Mouse (Mus musculus) midbrain, embryonic 14.5 days (tissue): Measurements from ENCODE around the gene Nuak1. TPM values are rescaled to one million over a fixed set of nuclear protein-coding genes. Genes with fewer than 3 reads are reported as not detected.

Experiments
- ATAC-seq: fragments of 200-750 bp; cut with Nextera tagmentation; 2 replicates; pipeline ENCODE4 v1.8.0; 2017; ENCODE audit warnings: moderate number of reproducible peaks, moderate library complexity; ENCODE audit not compliant: low FRiP score, low TSS enrichment
- DNase-seq: peaks from one replicate; pipeline ENCODE4 v3.0.0-alpha.2; 2015
- H3K27ac ChIP-seq: fragments of 300-500 bp; sonication (generic); replicated peaks from 2 replicates; pipeline ENCODE4 v1.5.1; 2014; ENCODE audit warnings: mild to moderate bottlenecking, low read depth, low read length, moderate library complexity
- H3K27me3 ChIP-seq: fragments of 300-500 bp; sonication (generic); 2 replicates; pipeline ENCODE4 v1.6.1; 2014; ENCODE audit warnings: low read length, control low read depth, mixed read lengths; ENCODE audit not compliant: control insufficient read depth, insufficient read depth
- H3K36me3 ChIP-seq: fragments of 300-500 bp; sonication (generic); 2 replicates; pipeline ENCODE4 v1.6.1; 2014; ENCODE audit warnings: low read length, control low read depth; ENCODE audit not compliant: control insufficient read depth, insufficient read depth
- H3K4me1 ChIP-seq: fragments of 300-500 bp; sonication (generic); 2 replicates; pipeline ENCODE4 v1.6.1; 2014; ENCODE audit warnings: mild to moderate bottlenecking, antibody characterized with exemption, low read length, control low read depth; ENCODE audit not compliant: control insufficient read depth, insufficient read depth
- H3K4me2 ChIP-seq: fragments of 300-500 bp; sonication (generic); 2 replicates; pipeline ENCODE4 v1.6.1; 2014; ENCODE audit warnings: mild to moderate bottlenecking, low read length, moderate library complexity
- H3K4me3 ChIP-seq: fragments of 300-500 bp; sonication (generic); replicated peaks from 2 replicates; pipeline ENCODE4 v1.5.1; 2014; ENCODE audit warnings: low read depth, low read length
- H3K9ac ChIP-seq: fragments of 300-500 bp; sonication (generic); replicated peaks from 2 replicates; pipeline ENCODE4 v1.6.1; 2014; ENCODE audit warnings: mild to moderate bottlenecking, low read length, moderate library complexity
- H3K9me3 ChIP-seq: fragments of 300-500 bp; sonication (generic); 2 replicates; pipeline ENCODE4 v1.6.1; 2016; ENCODE audit warnings: low read length, control low read depth, mixed read lengths; ENCODE audit not compliant: control insufficient read depth
- WGBS: fragments of 180-500 bp; shearing (Covaris S2); extraction: QIAGEN DNeasy Blood & Tissue Kit; methylation state at CpG from one replicate; pipeline ENCODE4 v1.1.7; 2014; 5-methylcytosine and 5-hydroxymethylcytosine counted together
- polyA plus RNA-seq: library from polyadenylated mRNA; unstranded; fragments of >200 nt; fragmentation: Nextera tagmentation; extraction: Ambion mirVana; gene quantifications from 2 replicates; pipeline ENCODE4 v1.2.1, GENCODE M21; 2014

The Nuak1 gene
- polyA plus RNA-seq, 1 experiment from 2014 or later: 5.4 TPM

- Histone ChIP-seq H3K4me2 (no peak overlapping the region), H3K4me3 (no peak overlapping the region), H3K27ac (no peak overlapping the region), H3K9me3 (no peaks in the 10 kb centered on the region), H3K36me3 (peaks cover 32% of the 10 kb centered on the region), H3K27me3 (no peaks in the 10 kb centered on the region), H3K9ac (no peak overlapping the region), H3K4me1 (peaks cover 18% of the 10 kb centered on the region)
- DNase-seq (no peak), ATAC-seq (no peak)
- 93% methylated on average over 5 of the region's 5 CpGs for WGBS
Measured at GRCm38 (mm10) chr10:84376346-84376745, 64.1 kb downstream of the Nuak1 start.

GRCm38 (mm10) chr10:84374996-84375395, 65.4 kb downstream of the Nuak1 start:
- Histone ChIP-seq H3K9me3 (no peaks in the 10 kb centered on the region), H3K4me1 (peaks cover 18% of the 10 kb centered on the region), H3K27ac (no peak overlapping the region), H3K27me3 (no peaks in the 10 kb centered on the region), H3K9ac (no peak overlapping the region), H3K36me3 (peaks cover 32% of the 10 kb centered on the region), H3K4me3 (no peak overlapping the region), H3K4me2 (no peak overlapping the region)
- ATAC-seq (no peak), DNase-seq (no peak)
- WGBS: 95% methylated on average over 18 of the region's 18 CpGs

GRCm38 (mm10) chr10:84373476-84373875, 66.9 kb downstream of the Nuak1 start:
- H3K27me3 ChIP-seq: no peaks in the 10 kb centered on the region
- no peak overlapping the region for H3K4me2 ChIP-seq
- DNase-seq: no peak
- H3K9ac ChIP-seq: no peak overlapping the region
- peaks cover 29% of the 10 kb centered on the region for H3K36me3 ChIP-seq
- no peak overlapping the region for H3K4me3 ChIP-seq
- peaks cover 18% of the 10 kb centered on the region for H3K4me1 ChIP-seq
- 89% methylated on average over 2 of the region's 2 CpGs for WGBS
- no peak for ATAC-seq
- H3K27ac ChIP-seq: no peak overlapping the region
- no peaks in the 10 kb centered on the region for H3K9me3 ChIP-seq

- ATAC-seq: peak; percentile 61
- H3K9me3 ChIP-seq: no peaks in the 10 kb centered on the region
- H3K27me3 ChIP-seq: no peaks in the 10 kb centered on the region
- H3K4me2 ChIP-seq: peak overlapping the region; percentile 45
- H3K4me3 ChIP-seq: no peak overlapping the region
- DNase-seq: peak; percentile 64
- H3K9ac ChIP-seq: peak overlapping the region; percentile 27
- peaks cover 19% of the 10 kb centered on the region for H3K36me3 ChIP-seq
- 26% methylated on average over 18 of the region's 18 CpGs for WGBS
- H3K4me1 ChIP-seq: peaks cover 18% of the 10 kb centered on the region
- peak overlapping the region; percentile 57; the same call in 1 of the 2 replicates for H3K27ac ChIP-seq
Measured at GRCm38 (mm10) chr10:84372161-84373095, 68.0 kb downstream of the Nuak1 start.

- ATAC-seq (peak; percentile 28; the same call in 1 of the 2 replicates), DNase-seq (no peak)
- H3K27ac ChIP-seq: 0 out of 2 replicates have a peak overlapping the region, but pooled peaks have one; percentile 57
- H3K9ac ChIP-seq: peak overlapping the region; percentile 27; the same call in 1 of the 2 replicates
- no peaks in the 10 kb centered on the region for H3K27me3 ChIP-seq
- H3K4me3 ChIP-seq: no peak overlapping the region
- H3K36me3 ChIP-seq: peaks cover 19% of the 10 kb centered on the region
- H3K4me2 ChIP-seq: peak overlapping the region; percentile 45
- H3K4me1 ChIP-seq: peaks cover 18% of the 10 kb centered on the region
- 28% methylated on average over 10 of the region's 10 CpGs for WGBS
- H3K9me3 ChIP-seq: no peaks in the 10 kb centered on the region
Measured at GRCm38 (mm10) chr10:84371681-84372160, 68.7 kb downstream of the Nuak1 start.

DNA sequence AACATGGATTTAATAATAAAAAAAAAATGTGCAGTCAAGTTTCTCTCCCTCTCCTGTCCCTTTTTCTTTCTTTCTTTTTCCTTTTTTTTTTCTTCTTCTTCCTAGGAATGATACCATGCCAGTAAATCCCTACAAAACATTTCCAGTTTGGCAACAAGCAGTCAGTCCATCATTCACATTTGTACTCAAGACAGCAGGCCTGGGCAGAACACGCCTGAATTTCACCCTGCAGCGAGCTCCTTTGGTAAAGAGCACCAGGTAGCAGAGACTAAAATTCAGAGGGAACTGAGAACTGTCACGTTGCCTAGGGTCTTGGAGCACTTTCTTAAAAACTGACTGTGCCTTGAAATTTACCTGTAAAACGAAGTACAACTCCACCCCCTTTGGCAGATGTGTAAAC, 69.2 kb downstream of the Nuak1 start:
- peaks cover 18% of the 10 kb centered on the region for H3K4me1 ChIP-seq
- H3K27ac ChIP-seq: no peak overlapping the region
- no peaks in the 10 kb centered on the region for H3K9me3 ChIP-seq
- H3K27me3 ChIP-seq: no peaks in the 10 kb centered on the region
- H3K9ac ChIP-seq: no peak overlapping the region
- H3K4me2 ChIP-seq: no peak overlapping the region
- H3K36me3 ChIP-seq: peaks cover 19% of the 10 kb centered on the region
- H3K4me3 ChIP-seq: no peak overlapping the region
- WGBS: 56% methylated on average over 4 of the region's 4 CpGs
- DNase-seq (no peak), ATAC-seq (no peak)

DNA sequence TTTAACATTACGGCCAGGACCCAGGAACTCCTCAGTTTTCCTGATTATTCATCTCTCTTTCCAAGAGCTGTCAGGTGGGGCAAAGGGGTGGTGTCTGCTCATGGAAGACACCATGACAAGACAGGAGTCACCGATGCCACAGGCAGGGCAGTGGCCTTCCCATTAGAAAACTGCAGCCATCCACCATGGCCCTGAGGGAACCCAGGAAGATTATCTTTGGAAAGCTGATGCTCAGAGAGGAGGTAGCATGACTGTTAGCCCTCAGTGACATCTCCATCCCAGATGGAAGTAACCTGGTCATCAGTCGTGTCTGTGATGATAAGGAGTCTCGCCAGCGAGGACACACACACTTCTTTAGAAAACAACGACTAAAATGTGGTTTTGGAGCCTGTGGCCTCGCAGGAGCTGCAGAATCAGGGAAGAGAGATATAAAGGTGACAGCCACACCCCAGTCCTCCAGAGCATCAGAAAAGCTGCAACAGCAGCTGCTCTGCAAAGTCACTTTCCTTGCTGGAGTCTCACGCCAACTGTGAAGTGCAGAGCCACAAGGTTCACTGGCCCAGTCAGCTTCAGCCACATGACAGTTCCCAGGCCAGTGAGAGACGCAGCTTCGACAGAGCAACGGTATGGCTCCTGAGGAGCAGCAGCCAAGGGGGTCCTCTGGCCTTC, 70.6 kb downstream of the Nuak1 start:
- no peaks in the 10 kb centered on the region for H3K27me3 ChIP-seq
- H3K4me2 ChIP-seq: no peak overlapping the region
- H3K4me3 ChIP-seq: no peak overlapping the region
- ATAC-seq: no peak
- H3K27ac ChIP-seq: no peak overlapping the region
- no peak overlapping the region for H3K9ac ChIP-seq
- H3K36me3 ChIP-seq: peaks cover 15% of the 10 kb centered on the region
- no peaks in the 10 kb centered on the region for H3K9me3 ChIP-seq
- 93% methylated on average over 11 of the region's 11 CpGs for WGBS
- H3K4me1 ChIP-seq: peaks cover 18% of the 10 kb centered on the region
- no peak for DNase-seq

DNA sequence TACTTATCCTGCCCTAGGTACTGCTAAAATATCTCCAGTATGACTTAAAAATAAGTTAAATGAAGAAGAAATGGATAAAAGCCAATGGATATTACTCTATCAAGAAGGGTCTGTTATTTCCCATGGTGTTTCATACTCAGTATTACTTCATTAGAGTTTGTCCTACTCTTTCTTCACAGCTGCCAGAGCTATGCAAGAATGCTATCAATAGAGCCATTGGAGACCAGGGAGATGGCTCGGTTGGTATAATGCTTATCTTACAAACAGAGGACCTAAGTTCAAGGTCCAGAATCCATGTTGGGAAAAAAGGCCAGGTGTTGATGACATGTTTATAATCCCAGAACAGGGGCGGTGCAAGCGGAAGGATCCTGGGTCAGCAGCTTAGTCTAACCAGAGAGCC, 72.2 kb downstream of the Nuak1 start:
- Histone ChIP-seq H3K27me3 (no peaks in the 10 kb centered on the region), H3K9me3 (no peaks in the 10 kb centered on the region), H3K4me2 (no peak overlapping the region), H3K27ac (no peak overlapping the region), H3K36me3 (no peaks in the 10 kb centered on the region), H3K4me3 (no peak overlapping the region), H3K4me1 (peaks cover 16% of the 10 kb centered on the region), H3K9ac (no peak overlapping the region)
- ATAC-seq (no peak), DNase-seq (no peak)
- WGBS: 94% methylated on average over 3 of the region's 3 CpGs
